Mouse (Mus musculus) lung, embryonic 16.5 days (tissue): ENCODE measurements around the gene Por. TPM values are rescaled to one million over a fixed set of nuclear protein-coding genes. Genes with fewer than 3 reads are reported as not detected.

ENCODE experiments used
- ATAC-seq: fragments of 200-750 bp; cut with Nextera tagmentation; 2 replicates; pipeline ENCODE4 v1.8.0; 2017; ENCODE audit warnings: low read depth, mild to moderate bottlenecking, moderate library complexity
- H3K27ac ChIP-seq: fragments of 300-500 bp; sonication (generic); 2 replicates; pipeline ENCODE4 v1.5.1; 2014; ENCODE audit warnings: mild to moderate bottlenecking, control low read depth, low read length
- H3K27me3 ChIP-seq: fragments of 300-500 bp; sonication (generic); 2 replicates; pipeline ENCODE4 v1.6.1; 2014; ENCODE audit warnings: low read depth, low read length, mixed read lengths; ENCODE audit not compliant: control insufficient read depth, insufficient read depth
- H3K36me3 ChIP-seq: fragments of 300-500 bp; sonication (generic); 2 replicates; pipeline ENCODE4 v1.6.1; 2014; ENCODE audit warnings: low read length; ENCODE audit not compliant: control insufficient read depth, insufficient read depth
- H3K4me1 ChIP-seq: fragments of 300-500 bp; sonication (generic); replicated peaks from 2 replicates; pipeline ENCODE4 v1.6.1; 2014; ENCODE audit warnings: low read length, mixed read lengths; ENCODE audit not compliant: control insufficient read depth, insufficient read depth
- H3K4me2 ChIP-seq: fragments of 300-500 bp; sonication (generic); 2 replicates; pipeline ENCODE4 v1.6.1; 2014; ENCODE audit warnings: low read depth, low read length, control low read depth
- H3K4me3 ChIP-seq: fragments of 300-500 bp; sonication (generic); 2 replicates; pipeline ENCODE4 v1.5.1; 2014; ENCODE audit warnings: mild to moderate bottlenecking, low read length, control low read depth
- H3K9ac ChIP-seq: fragments of 300-500 bp; sonication (generic); 2 replicates; pipeline ENCODE4 v1.6.1; 2014; ENCODE audit warnings: low read length, control low read depth
- H3K9me3 ChIP-seq: fragments of 300-500 bp; sonication (generic); 2 replicates; pipeline ENCODE4 v1.6.1; 2016; ENCODE audit warnings: low read length; ENCODE audit not compliant: control insufficient read depth
- WGBS: fragments of 180-500 bp; shearing (Covaris S2); extraction: QIAGEN DNeasy Blood & Tissue Kit; methylation state at CpG from one replicate; pipeline ENCODE4 v1.1.7; 2014; 5-methylcytosine and 5-hydroxymethylcytosine counted together
- polyA plus RNA-seq: library from polyadenylated mRNA; unstranded; fragments of >200 nt; fragmentation: Nextera tagmentation; extraction: Ambion mirVana; gene quantifications from 2 replicates; pipeline ENCODE4 v1.2.1, GENCODE M21; 2015

Por gene
- polyA plus RNA-seq, 1 experiment from 2014 or later: 77.4 TPM

DNA sequence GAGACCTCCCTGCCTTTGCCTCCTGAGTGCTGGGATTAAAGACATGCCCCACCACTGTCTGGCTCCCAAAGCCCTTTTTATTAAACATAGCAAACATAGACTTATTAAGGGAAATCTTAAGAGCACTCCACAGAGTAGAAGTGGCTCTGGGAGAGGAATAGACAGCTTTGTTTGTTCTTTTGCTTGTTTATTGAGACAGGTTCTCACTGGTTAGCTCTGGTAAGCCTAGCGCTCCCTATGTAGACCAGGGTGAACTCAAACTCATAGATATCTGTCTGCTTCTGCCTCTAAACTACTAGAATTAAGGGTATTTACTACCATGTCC lies 20.6 kb upstream of the Por start:
- WGBS: 74% methylated on average over 1 of the region's 1 CpGs
- Histone ChIP-seq H3K36me3 (no peaks in the 10 kb centered on the region), H3K9me3 (no peaks in the 10 kb centered on the region), H3K27ac (no peak overlapping the region), H3K4me2 (no peak overlapping the region), H3K27me3 (no peaks in the 10 kb centered on the region), H3K9ac (no peak overlapping the region), H3K4me1 (no peaks in the 10 kb centered on the region), H3K4me3 (no peak overlapping the region)
- ATAC-seq: no peak

DNA sequence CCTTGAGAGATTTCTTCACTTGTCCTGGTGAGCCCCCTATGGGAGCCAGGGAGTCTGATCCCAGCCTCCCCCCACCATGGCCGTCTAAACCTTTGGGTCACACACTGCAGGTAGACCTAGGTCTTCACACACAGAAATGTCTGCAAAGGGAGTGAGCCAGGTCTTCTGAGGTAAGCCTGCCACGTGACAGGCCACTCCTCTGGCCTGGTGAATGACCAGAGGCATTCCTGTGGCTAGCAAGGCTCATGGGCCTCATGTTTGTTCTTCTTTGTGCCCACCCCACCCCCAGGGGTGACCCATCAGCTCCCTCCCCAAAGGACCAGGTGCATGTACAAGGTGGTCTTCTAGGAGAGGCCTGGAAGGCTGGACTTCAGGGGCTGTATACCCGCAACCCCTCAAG lies 18.3 kb upstream of the Por start:
- Histone ChIP-seq H3K4me3 (no peak overlapping the region), H3K9me3 (no peaks in the 10 kb centered on the region), H3K4me2 (no peak overlapping the region), H3K9ac (no peak overlapping the region), H3K27ac (no peak overlapping the region), H3K27me3 (no peaks in the 10 kb centered on the region), H3K36me3 (no peaks in the 10 kb centered on the region), H3K4me1 (no peaks in the 10 kb centered on the region)
- 0 out of 2 replicates have a peak, but pooled peaks have one; percentile 16 for ATAC-seq
- WGBS: 64% methylated on average over 3 of the region's 3 CpGs

DNA sequence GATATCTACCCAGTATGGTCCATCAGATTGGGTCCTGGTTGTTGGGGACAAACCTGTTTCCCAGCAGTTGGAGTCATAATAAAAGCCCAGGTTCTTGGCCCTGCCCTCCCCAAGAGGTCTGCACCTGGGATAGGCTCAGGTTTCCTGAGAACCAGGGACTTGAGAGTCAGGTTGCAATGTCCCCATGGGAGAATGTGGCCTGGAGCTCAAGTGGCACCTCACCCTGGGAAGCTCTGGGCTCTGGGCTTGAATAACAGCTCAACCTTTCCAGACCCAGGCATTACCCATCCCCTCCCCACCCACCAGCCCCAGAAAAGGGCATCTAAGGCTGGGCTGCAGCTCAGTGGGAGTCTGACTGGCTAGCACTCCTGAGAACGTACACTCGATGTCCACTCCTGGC lies 16.6 kb upstream of the Por start:
- Histone ChIP-seq H3K27ac (0 out of 2 replicates have a peak overlapping the region, but pooled peaks have one; percentile 8), H3K9ac (no peak overlapping the region), H3K4me2 (no peak overlapping the region), H3K36me3 (no peaks in the 10 kb centered on the region), H3K27me3 (no peaks in the 10 kb centered on the region), H3K4me1 (no peaks in the 10 kb centered on the region), H3K4me3 (no peak overlapping the region), H3K9me3 (no peaks in the 10 kb centered on the region)
- ATAC-seq: peak; percentile 53
- 47% methylated on average over 2 of the region's 2 CpGs for WGBS

DNA sequence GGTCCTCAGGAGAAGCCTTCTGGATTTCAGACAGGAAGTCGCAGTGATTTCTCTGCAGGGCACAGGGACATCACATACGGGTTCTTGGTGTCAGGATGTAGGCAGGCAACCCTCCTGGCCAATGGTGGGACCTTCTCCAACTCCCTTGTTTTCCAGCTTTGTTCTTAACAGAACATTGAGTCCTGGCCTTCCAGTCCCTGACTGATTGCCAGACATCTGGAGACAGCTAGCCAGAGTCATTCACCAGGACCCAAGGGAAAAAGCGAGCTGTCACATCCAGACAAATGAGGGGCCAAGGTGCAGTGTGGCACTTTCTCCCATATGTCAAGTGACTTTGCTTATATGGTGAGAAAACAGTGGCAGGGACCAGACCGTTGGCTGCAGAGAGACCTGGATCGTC lies 13.8 kb upstream of the Por start:
- no peaks in the 10 kb centered on the region for H3K9me3 ChIP-seq
- 53% methylated on average over 5 of the region's 5 CpGs for WGBS
- no peaks in the 10 kb centered on the region for H3K27me3 ChIP-seq
- no peak overlapping the region for H3K27ac ChIP-seq
- H3K4me3 ChIP-seq: no peak overlapping the region
- ATAC-seq: no peak
- no peaks in the 10 kb centered on the region for H3K36me3 ChIP-seq
- H3K9ac ChIP-seq: no peak overlapping the region
- no peak overlapping the region for H3K4me2 ChIP-seq
- no peaks in the 10 kb centered on the region for H3K4me1 ChIP-seq

DNA sequence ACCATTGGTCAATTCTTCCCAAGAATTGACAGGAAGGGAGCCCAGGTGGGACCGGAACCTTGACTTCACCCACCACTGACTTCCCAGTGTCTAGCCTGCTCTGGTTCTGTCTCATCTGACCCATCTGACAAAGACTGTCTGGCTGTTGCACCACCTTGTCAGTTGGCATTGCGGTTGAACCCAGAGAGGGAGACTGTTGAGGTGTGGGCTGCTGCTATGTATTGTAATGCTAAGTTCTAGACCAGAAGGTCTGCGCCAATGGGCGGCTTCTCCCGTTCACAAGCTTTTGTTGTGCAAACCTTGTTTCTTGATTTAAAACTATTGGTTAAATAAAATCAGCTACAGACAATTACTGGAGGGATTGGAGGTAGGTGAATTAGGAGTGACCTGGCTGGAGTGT lies 12.7 kb upstream of the Por start:
- no peak overlapping the region for H3K27ac ChIP-seq
- H3K9me3 ChIP-seq: no peaks in the 10 kb centered on the region
- H3K4me2 ChIP-seq: no peak overlapping the region
- no peaks in the 10 kb centered on the region for H3K36me3 ChIP-seq
- H3K9ac ChIP-seq: no peak overlapping the region
- H3K27me3 ChIP-seq: no peaks in the 10 kb centered on the region
- no peak overlapping the region for H3K4me3 ChIP-seq
- WGBS: 87% methylated on average over 5 of the region's 5 CpGs
- no peak for ATAC-seq
- H3K4me1 ChIP-seq: no peaks in the 10 kb centered on the region

DNA sequence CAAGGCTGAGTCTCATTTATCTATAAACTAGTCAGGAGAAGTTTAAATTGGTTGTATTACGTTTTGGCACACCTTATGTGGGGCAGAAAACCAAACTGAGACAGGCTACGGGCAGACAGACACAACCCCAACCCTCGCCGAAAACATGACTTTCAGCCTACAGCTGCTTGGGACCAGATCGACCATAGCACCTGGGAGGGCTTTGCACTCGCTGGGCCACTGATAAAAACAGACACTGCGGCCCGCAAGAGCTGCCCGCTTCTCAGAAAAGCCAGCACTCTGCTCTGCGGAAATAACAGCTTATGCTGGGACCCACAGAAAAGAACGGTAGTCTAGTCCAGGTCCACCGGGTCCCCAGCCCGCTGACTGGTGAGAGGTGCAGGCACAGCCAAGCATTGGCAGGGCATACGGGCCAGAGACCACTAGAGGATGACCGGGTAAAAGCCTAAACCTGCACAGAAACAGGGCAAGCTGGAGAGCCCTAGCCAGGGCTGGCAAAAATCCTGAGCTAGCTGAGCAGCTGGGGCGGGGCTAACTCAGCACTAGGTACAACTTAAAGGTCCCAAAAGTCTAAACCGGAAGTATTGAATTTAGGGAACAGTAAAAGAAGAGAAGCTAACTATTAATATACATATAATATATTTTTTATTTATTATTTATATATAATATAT lies 12.0 kb upstream of the Por start:
- 40% methylated on average over 17 of the region's 17 CpGs for WGBS
- Histone ChIP-seq H3K4me2 (no peak overlapping the region), H3K36me3 (no peaks in the 10 kb centered on the region), H3K4me1 (no peaks in the 10 kb centered on the region), H3K27ac (no peak overlapping the region), H3K9ac (no peak overlapping the region), H3K9me3 (no peaks in the 10 kb centered on the region), H3K27me3 (no peaks in the 10 kb centered on the region), H3K4me3 (no peak overlapping the region)
- no peak for ATAC-seq

DNA sequence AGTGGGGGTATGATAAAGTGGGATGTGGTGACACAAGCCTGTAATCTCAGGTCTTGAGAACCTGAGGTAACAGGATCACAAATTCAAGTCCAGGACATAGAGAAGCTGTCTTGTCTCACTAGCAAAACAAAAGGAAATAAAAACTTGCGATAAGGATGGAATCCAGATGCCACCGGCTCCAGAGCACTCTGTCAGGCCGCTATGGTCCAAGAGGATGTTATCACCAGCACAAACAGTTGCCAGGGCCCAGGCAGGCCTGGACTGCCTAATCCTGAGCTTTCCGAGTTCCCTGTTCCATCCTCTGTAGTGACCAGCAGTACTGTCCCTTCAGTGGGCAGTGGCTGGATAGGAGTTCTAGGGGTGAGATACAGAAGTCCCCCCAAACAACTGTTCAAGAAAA lies 9.9 kb upstream of the Por start:
- 34% methylated on average over 4 of the region's 4 CpGs for WGBS
- no peak for ATAC-seq

DNA sequence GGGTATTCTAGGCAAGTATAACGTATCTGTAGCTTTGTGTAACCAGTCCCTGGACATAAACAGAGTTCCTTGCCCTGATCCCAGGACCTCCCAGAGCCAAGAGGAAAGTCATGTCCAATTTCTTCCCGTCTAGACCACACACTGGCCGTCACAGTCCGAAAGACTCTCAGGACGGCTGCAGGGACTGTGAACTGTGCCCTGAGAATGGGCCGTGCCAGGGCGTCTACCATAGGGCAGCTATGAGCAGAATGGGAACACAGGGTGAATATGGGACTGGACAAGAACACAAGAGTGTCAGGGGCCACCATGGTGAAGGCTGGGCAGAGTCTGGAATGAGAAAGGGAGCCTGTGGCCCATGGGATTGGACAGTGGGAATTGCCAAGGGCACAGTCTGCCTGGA lies 9.3 kb upstream of the Por start:
- no peak for ATAC-seq
- H3K4me3 ChIP-seq: no peak overlapping the region
- H3K36me3 ChIP-seq: no peaks in the 10 kb centered on the region
- no peaks in the 10 kb centered on the region; the same call in 1 of the 2 replicates for H3K9me3 ChIP-seq
- H3K4me1 ChIP-seq: no peaks in the 10 kb centered on the region
- H3K9ac ChIP-seq: no peak overlapping the region
- H3K27me3 ChIP-seq: no peaks in the 10 kb centered on the region
- H3K27ac ChIP-seq: no peak overlapping the region
- no peak overlapping the region for H3K4me2 ChIP-seq
- WGBS: 74% methylated on average over 7 of the region's 7 CpGs

More for the DNA sequence above, 9.9 kb upstream of the Por start:
- no peaks in the 10 kb centered on the region for H3K9me3 ChIP-seq
- no peaks in the 10 kb centered on the region for H3K36me3 ChIP-seq
- no peak overlapping the region for H3K9ac ChIP-seq
- H3K4me1 ChIP-seq: no peaks in the 10 kb centered on the region
- H3K27me3 ChIP-seq: no peaks in the 10 kb centered on the region
- no peak overlapping the region for H3K4me2 ChIP-seq
- H3K4me3 ChIP-seq: no peak overlapping the region
- H3K27ac ChIP-seq: no peak overlapping the region

DNA sequence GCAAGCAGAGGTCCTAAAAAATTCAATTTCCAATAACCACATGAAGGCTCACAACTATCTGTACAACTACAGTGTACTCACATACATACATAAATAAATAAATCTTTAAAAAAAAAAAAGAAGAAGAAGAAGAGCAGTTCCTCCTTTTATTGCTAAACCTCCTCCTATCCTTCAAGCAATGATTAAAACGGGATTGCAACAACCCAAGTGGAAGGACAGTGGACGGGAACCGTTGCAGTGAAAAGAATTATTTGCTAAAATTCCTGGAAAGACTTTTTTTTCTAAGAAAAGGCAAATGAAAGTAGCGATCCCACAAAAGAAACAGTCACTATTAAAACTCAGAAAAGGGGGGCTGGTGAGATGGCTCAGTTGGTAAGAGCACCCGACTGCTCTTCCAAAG lies 2.9 kb upstream of the Por start:
- no peaks in the 10 kb centered on the region for H3K4me1 ChIP-seq
- no peak overlapping the region for H3K4me2 ChIP-seq
- WGBS: 69% methylated on average over 5 of the region's 5 CpGs
- H3K9me3 ChIP-seq: no peaks in the 10 kb centered on the region; the same call in 1 of the 2 replicates
- no peak overlapping the region for H3K4me3 ChIP-seq
- no peak for ATAC-seq
- H3K36me3 ChIP-seq: no peaks in the 10 kb centered on the region
- H3K27me3 ChIP-seq: no peaks in the 10 kb centered on the region
- H3K9ac ChIP-seq: no peak overlapping the region
- no peak overlapping the region for H3K27ac ChIP-seq

DNA sequence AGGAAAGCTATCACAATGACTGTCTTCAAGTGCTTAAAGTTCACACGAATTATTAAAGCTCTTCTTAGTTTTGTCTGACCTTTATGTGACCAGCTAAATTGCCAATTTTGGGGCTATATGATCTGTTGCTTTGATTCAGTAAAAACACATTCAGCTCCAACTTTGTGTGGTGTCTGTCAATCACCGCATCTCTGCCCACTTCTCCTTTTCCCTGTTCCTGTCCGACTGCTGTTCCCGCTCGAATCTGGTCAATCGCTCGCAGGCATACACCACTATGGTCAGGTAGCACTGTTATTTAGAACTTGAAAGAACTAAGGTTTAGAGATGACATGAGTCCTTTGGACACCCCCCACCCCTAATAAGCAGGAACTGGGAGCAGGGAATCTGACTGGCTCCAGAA lies 1.8 kb upstream of the Por start:
- Histone ChIP-seq H3K27ac (no peak overlapping the region), H3K9me3 (no peaks in the 10 kb centered on the region; the same call in 1 of the 2 replicates), H3K27me3 (no peaks in the 10 kb centered on the region), H3K4me2 (no peak overlapping the region), H3K9ac (no peak overlapping the region), H3K4me3 (no peak overlapping the region), H3K4me1 (no peaks in the 10 kb centered on the region), H3K36me3 (no peaks in the 10 kb centered on the region)
- no peak for ATAC-seq
- 82% methylated on average over 7 of the region's 7 CpGs for WGBS
